Mouse (Mus musculus): Measurements from ENCODE around the gene Txn2.
"Not testable (repeated sequence)": the region's sequence is repeated elsewhere in the genome, so short reads cannot be mapped to it uniquely, and the experiment has no call there.

Txn2 gene

DNA sequence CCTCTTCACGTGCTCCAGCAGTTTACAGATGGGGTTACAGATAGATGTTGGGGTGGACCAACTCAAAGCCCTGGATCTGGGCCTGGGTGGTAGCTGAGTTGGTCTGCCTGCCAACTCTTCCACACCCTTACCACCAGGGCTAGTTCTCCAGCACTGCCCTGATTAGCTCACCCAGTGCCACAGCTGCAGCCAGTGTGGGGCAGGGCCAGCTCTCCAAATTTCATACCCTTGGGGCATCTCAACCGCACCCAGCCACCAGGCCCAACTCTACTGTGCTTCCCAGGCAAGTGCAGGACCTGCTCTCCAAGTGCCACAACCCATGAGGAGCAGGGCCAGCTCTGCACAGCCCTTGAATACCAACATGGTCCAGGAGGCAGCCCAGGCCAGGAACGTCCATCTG, 49.0 kb downstream of the Txn2 start:
- DNase-seq (ENCODE audit: low read depth, low spot score), result no peak

DNA sequence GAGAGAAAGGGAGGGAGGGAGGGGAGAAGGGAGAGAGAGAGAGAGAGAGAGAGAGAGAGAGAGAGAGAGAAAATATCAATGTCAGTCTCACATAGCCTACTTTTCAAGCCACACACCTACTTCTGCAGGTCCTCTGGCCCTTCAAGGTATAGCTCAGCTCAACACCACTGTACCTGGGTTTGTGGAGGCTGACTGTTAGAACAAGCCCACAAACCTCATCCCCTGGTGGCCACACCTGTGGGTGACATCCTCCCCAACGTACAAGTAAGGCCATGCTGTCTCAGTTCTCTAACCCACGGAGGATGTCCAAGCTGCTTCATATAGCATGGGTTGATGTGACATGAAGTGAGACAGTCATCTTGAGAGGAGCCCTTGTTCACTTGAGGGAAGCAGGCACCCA, 51.6 kb downstream of the Txn2 start:
- no peak for DNase-seq (ENCODE audit: low read depth, low spot score)

DNA sequence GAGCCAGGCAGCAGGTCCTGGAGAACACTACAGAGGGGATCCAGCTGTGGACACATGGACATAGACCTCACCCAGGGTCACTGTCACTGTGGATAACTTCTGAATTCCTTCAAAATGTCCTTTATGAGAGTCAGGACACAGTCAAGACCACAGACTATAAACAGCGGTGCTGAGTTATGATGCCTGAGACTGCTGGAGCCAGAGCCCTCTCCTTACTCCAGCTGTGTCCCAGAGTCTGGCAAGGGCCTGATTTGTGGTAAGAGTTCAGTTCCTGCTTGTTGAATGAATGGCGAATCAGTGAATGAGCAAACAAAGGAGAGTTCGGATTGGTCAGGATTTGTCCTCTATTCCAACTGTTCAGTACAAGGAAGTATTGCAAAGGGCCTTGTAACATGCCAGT, 52.1 kb downstream of the Txn2 start:
- no peak for DNase-seq (ENCODE audit: low read depth, low spot score)

DNA sequence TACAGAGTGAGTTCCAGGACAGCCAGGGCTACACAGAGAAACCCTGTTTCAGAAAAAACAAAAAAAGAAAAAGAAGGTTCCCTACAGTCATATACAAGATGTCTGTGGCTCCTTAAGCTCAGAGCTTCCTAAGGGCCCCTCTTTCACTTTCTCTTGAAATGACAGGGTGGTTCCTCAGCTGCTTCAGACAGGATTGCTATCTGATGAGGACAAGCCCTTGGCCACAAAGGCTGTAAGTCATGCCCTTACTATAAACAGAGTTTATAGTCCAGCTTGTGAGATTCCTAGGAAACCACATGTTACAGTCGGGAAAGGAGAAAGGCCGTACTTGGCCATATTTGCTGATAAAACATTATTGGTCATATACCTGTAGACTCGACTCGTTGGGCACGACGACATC, 52.9 kb downstream of the Txn2 start:
- DNase-seq (ENCODE audit: low read depth, low spot score), result no peak

DNA sequence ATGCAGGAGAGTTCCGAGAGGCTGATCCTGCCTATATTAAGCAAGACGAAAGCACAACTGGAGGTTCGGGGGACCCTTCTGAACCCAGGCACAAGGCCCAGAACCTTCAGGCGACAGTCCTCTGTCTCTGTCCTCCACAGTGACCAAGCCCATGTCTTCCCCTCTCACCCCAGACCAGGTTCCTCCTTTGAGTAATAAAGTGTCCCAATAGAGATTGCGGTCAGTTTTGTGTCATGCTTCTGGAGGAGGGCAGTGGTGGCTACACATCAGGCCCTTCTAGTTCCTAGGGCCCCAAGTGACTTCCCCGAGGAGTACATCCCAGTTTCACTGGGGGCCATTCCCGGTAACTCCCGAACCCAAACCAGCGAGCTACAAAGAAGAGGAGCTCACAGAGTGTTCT, 54.0 kb downstream of the Txn2 start:
- DNase-seq (ENCODE audit: low read depth, low spot score), result no peak

DNA sequence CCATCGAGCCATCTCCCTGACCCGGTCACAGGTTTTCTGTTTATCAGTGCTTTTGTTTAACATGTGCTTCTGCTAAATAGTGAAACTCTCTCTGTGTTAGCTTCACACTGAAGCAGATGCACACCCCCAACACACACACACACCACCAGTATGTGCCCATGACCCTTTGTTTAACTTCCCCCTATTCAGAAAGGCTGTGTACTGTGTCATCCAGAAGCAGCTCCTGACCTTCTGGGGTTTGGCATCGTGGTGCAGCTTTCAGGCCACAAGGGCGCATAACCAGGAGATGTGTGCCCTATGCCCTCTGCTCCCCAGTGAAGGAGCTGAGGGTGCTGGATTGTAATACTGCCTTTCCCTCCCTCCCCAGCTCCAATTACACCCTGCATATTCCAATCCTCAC, 54.5 kb downstream of the Txn2 start:
- DNase-seq (ENCODE audit: low read depth, low spot score), result no peak

DNA sequence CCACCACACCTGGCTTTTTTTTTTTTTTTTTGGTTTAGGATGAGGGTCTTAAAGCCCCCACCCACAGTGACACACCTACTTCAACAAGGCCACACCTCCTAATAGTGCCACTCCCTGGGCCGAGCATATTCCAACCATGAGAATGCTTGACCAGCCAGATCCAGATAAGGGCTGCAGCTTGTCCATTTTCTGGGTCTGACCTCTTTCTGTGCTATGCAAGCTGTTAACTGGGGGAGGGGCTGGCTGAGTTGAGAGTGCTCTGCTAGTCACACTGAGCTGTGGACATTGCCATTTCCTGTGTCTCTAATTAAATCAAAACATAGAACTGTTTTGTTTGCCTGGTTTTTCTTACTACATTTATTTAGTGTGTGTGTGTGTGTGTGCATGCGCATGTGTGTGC, 55.2 kb downstream of the Txn2 start:
- no peak for DNase-seq (ENCODE audit: low read depth, low spot score)

DNA sequence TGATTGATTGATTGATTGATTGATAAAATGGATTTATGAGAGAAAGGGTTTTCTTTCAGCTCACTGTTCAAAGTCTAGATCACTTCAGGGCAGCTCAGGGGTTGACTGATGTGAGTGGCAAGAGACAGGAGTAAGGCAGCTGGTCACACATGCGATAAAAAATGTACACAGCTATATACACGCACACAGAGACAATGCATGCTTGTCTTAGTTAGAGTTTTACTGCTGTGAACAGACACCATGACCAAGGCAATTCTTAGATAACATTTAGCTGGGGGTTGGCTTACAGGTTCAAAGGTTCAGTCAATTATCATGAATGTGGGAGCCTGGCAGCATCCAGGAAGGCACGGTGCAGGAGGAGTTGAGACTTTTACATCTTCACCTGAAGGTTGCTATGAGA, 55.8 kb downstream of the Txn2 start:
- no peak for DNase-seq (ENCODE audit: low read depth, low spot score)

DNA sequence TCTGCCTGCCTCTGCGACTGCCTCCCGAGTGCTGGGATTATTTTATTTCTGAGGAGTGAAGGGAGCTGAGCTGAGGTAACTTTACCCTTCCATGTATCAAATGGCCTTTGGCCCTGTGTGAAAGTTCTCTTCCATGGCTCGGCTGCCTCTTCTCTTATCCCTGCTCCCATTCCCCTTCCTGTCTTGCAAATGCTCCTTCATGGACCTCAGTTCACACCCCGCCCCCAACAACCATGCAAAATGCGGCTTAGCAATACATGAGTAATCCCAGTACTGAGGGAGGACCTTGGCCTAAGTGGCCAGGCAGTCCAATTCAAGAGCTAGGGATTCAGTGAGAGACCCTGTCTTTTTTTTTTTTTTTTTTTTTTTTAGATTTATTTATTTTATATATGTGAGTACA, 60.5 kb downstream of the Txn2 start:
- no peak for DNase-seq (ENCODE audit: low read depth, low spot score)

DNA sequence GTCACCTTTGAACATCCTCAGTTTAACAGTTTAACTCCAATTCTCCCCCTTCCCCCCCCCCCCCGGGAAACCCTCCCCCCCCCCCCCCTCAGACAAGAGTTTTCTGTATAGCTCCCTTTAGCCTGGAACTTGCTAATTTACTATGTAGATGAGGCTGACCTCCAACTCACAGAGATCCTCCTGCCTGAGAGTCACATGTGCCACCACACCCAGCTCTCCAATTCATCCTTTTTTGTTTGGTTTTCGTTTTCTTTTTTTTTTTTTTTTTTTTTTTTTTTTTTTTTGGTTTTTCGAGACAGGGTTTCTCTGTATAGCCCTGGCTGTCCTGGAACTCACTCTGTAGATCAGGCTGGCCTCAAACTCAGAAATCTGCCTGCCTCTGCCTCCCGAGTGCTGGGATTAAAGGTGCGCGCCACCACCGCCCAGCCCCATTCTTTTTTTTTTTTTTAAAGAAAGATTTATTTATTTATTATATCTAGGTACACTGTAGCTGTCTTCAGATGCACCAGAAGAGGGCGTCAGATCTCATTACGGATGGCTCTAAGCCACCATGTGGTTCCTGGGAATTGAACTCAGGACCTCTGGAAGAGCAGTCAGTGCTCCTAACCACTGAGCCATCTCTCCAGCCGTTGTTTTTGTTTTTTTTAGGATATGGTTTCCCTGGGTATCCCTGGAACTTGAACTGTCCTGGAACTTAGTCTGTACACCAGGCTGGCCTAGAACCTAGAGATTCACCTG, 61.4 kb downstream of the Txn2 start:
- not testable (repeated sequence) for DNase-seq (ENCODE audit: low read depth, low spot score)

DNA sequence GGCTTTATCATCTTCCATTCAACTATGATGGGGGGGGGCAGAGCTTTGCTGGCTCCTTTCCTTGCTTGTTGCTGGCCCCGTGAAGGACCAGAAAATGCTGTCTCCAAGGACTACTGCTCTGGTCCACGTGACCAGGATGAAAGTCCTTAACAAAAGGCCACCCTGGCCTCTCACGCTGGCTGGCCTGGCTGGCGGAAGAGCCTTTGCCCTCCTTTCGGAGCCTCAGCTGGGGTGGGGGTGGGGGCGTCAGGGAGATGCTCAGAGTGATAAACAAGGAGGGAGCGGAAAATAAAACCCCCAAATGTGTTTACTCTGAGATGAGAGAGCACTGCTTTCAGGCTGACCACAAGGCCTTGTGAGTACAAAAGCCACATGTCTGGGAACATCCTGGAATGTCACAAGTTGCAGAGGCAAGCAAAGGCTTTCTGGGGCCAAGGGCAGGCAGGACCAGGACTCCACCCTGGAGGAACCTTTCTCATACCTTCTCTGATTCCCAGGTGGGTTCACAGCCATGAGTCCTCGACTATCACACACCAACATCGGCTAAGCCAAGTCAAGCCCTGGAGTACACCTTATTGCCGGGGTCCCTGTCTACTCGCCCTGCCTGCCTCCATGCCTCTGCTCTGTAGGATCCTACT, 62.1 kb downstream of the Txn2 start:
- no peak for DNase-seq (ENCODE audit: low read depth, low spot score)

Data from telencephalon, adult 2 months (tissue).